Mouse (Mus musculus): ENCODE measurements around the gene Gm4131.
A peak's percentile ranks its signal among the peaks of the same experiment; 100 is the strongest.

Gm4131 gene

GRCm38 (mm10) chr14:62546746-62547145 lies 20.0 kb downstream of the Gm4131 start:
- DNase-seq: no peak

GRCm38 (mm10) chr14:62546296-62546695 lies 20.4 kb downstream of the Gm4131 start:
- DNase-seq: no peak

- no peak for DNase-seq
Measured at GRCm38 (mm10) chr14:62541751-62542150, 25.0 kb downstream of the Gm4131 start.

GRCm38 (mm10) chr14:62539834-62540233 lies 26.9 kb downstream of the Gm4131 start:
- DNase-seq: no peak

- DNase-seq: no peak
Measured at GRCm38 (mm10) chr14:62536988-62537387, 29.7 kb downstream of the Gm4131 start.

GRCm38 (mm10) chr14:62536127-62536526 lies 30.6 kb downstream of the Gm4131 start:
- no peak for DNase-seq

GRCm38 (mm10) chr14:62530951-62531350 lies 35.8 kb downstream of the Gm4131 start:
- DNase-seq: no peak

- peak in 1 of 2 experiments; percentile 3 for DNase-seq
Measured at GRCm38 (mm10) chr14:62512845-62513244, 53.9 kb downstream of the Gm4131 start.

GRCm38 (mm10) chr14:62509350-62509749 lies 57.4 kb downstream of the Gm4131 start:
- DNase-seq: no peak

GRCm38 (mm10) chr14:62506261-62506660 lies 60.5 kb downstream of the Gm4131 start:
- no peak for DNase-seq

GRCm38 (mm10) chr14:62497391-62497790 lies 69.3 kb downstream of the Gm4131 start:
- DNase-seq: no peak

- DNase-seq: no peak
Measured at GRCm38 (mm10) chr14:62496501-62496900, 70.2 kb downstream of the Gm4131 start.

GRCm38 (mm10) chr14:62493456-62493855 lies 73.3 kb downstream of the Gm4131 start:
- DNase-seq: no peak

- peak; percentile 80 to 89 for DNase-seq
Measured at GRCm38 (mm10) chr14:62492196-62492850, 74.4 kb downstream of the Gm4131 start.

GRCm38 (mm10) chr14:62488270-62488669 lies 78.5 kb downstream of the Gm4131 start:
- DNase-seq: no peak

GRCm38 (mm10) chr14:62481381-62481780 lies 85.3 kb downstream of the Gm4131 start:
- no peak for DNase-seq

- no peak for DNase-seq
Measured at GRCm38 (mm10) chr14:62479395-62479794, 87.3 kb downstream of the Gm4131 start.

GRCm38 (mm10) chr14:62474481-62474880 lies 92.2 kb downstream of the Gm4131 start:
- no peak for DNase-seq

- no peak for DNase-seq
Measured at GRCm38 (mm10) chr14:62472061-62472460, 94.7 kb downstream of the Gm4131 start.

GRCm38 (mm10) chr14:62468753-62469125 lies 98.0 kb downstream of the Gm4131 start:
- no peak for DNase-seq

GRCm38 (mm10) chr14:62468119-62468752 lies 98.5 kb downstream of the Gm4131 start:
- no peak for DNase-seq

- peak; percentile 92 for DNase-seq
Measured at GRCm38 (mm10) chr14:62464966-62465365, 101.8 kb downstream of the Gm4131 start.

- DNase-seq: peak in 1 of 2 experiments; percentile 42
Measured at GRCm38 (mm10) chr14:62459541-62459940, 107.2 kb downstream of the Gm4131 start.

- peak; percentile 83 to 93 for DNase-seq
Measured at GRCm38 (mm10) chr14:62457420-62458181, 109.1 kb downstream of the Gm4131 start.

Data from kidney, postnatal 36 days (tissue).